Mouse (Mus musculus) cerebellum, adult 18-20 months (tissue): Measurements from ENCODE around the gene Sema3b.

Experiments used
- DNase-seq, 2 experiments: peaks; one replicate each; pipeline ENCODE4 v3.0.0; 2021

Sema3b gene

GRCm38 (mm10) chr9:107608741-107609432 lies at the start of gene Sema3b:
Sema3b (minus strand) TSS chr9:107609229.
- DNase-seq = no peak

GRCm38 (mm10) chr9:107658096-107658495 lies 49.1 kb upstream of the Sema3b start:
- no peak for DNase-seq

- no peak for DNase-seq
Observed at GRCm38 (mm10) chr9:107657144-107657543, 48.1 kb upstream of the Sema3b start.

GRCm38 (mm10) chr9:107654585-107654984 lies 45.6 kb upstream of the Sema3b start:
- no peak for DNase-seq

- DNase-seq = no peak
Observed at GRCm38 (mm10) chr9:107653474-107653873, 44.4 kb upstream of the Sema3b start.

- DNase-seq = no peak
Observed at GRCm38 (mm10) chr9:107650708-107651481, 41.9 kb upstream of the Sema3b start.

GRCm38 (mm10) chr9:107650225-107650624 lies 41.2 kb upstream of the Sema3b start:
- no peak for DNase-seq

GRCm38 (mm10) chr9:107648767-107649166 lies 39.7 kb upstream of the Sema3b start:
- no peak for DNase-seq

GRCm38 (mm10) chr9:107646975-107647374 lies 37.9 kb upstream of the Sema3b start:
- no peak for DNase-seq

GRCm38 (mm10) chr9:107645577-107645976 lies 36.5 kb upstream of the Sema3b start:
- DNase-seq = peak; percentile 82 to 86

GRCm38 (mm10) chr9:107645153-107645510 lies 36.1 kb upstream of the Sema3b start:
- peak in 1 of 2 experiments; percentile 33 for DNase-seq

- peak; percentile 89 to 98 for DNase-seq
Observed at GRCm38 (mm10) chr9:107644495-107645152, 35.6 kb upstream of the Sema3b start.

GRCm38 (mm10) chr9:107643544-107644214 lies 34.6 kb upstream of the Sema3b start:
- DNase-seq = peak in 1 of 2 experiments; percentile 8

- DNase-seq = no peak
Observed at GRCm38 (mm10) chr9:107641666-107642065, 32.6 kb upstream of the Sema3b start.

GRCm38 (mm10) chr9:107640257-107640772 lies 31.3 kb upstream of the Sema3b start:
- DNase-seq = no peak

- DNase-seq = no peak
Observed at GRCm38 (mm10) chr9:107637070-107637469, 28.0 kb upstream of the Sema3b start.

GRCm38 (mm10) chr9:107635279-107636028 lies 26.4 kb upstream of the Sema3b start, which contains the start of gene Gnai2:
Gnai2 (minus strand) TSS chr9:107635367.
- DNase-seq = peak; percentile 94 to 98

GRCm38 (mm10) chr9:107634406-107635278 lies 25.6 kb upstream of the Sema3b start:
- DNase-seq = peak in 1 of 2 experiments; percentile 24

- peak; percentile 44 to 60 for DNase-seq
Observed at GRCm38 (mm10) chr9:107633661-107634405, 24.8 kb upstream of the Sema3b start.

GRCm38 (mm10) chr9:107633091-107633660 lies 24.1 kb upstream of the Sema3b start:
- peak in 1 of 2 experiments; percentile 57 for DNase-seq
